Mouse (Mus musculus): Measurements from ENCODE around the gene Cavin3. TPM values are rescaled to one million over a fixed set of nuclear protein-coding genes. Genes with fewer than 3 reads are reported as not detected.

Gene Cavin3
- polyA plus RNA-seq, 1 experiment from 2014 or later, result 75.7 TPM

DNA sequence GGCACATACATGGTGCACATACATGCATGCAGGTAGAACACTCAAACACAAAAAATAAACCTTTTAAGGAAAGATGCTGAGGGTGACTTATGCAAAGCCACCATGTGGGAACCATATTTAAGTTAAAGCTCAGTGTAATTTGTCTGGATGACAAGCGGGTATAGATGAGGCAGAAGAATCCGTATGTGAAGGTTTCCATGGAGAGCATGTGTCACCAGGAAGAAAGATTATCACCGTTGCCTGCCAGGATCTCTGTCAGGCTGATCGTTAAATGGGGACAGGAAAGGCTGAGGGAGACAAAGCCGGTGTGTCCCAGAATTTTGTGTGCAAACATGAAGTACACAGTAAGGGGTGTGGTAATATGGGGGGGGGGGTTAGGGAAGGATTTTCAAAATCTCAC, 32.5 kb upstream of the Cavin3 start:
- 0 out of 2 replicates have a peak, but pooled peaks cover 2% of the 10 kb centered on the region for H3K4me1 ChIP-seq (ENCODE audit: insufficient read depth, low read length)
- no peak overlapping the region for H3K9ac ChIP-seq (replicated peaks; ENCODE audit: low read length)
- no peak for ATAC-seq (ENCODE audit: low FRiP score, low TSS enrichment)
- H3K27ac ChIP-seq (ENCODE audit: low read length), result no peak overlapping the region
- 32% methylated on average over 5 of the region's 5 CpGs for WGBS
- no peaks in the 10 kb centered on the region for H3K27me3 ChIP-seq (ENCODE audit: insufficient read depth, low read length)
- H3K36me3 ChIP-seq (ENCODE audit: insufficient read depth, low read length), result no peaks in the 10 kb centered on the region
- H3K9me3 ChIP-seq (ENCODE audit: low read length), result no peaks in the 10 kb centered on the region
- H3K4me2 ChIP-seq (replicated peaks; ENCODE audit: low read depth, low read length), result no peak overlapping the region
- no peak overlapping the region for H3K4me3 ChIP-seq (ENCODE audit: low read length)

GRCm38 (mm10) chr7:105513845-105514291, 31.8 kb upstream of the Cavin3 start:
- Histone ChIP-seq H3K9me3 (ENCODE audit: low read length) (no peaks in the 10 kb centered on the region), H3K27ac (ENCODE audit: low read length) (no peak overlapping the region), H3K9ac (replicated peaks; ENCODE audit: low read length) (no peak overlapping the region), H3K4me1 (ENCODE audit: insufficient read depth, low read length) (no peaks in the 10 kb centered on the region), H3K4me3 (ENCODE audit: low read length) (no peak overlapping the region), H3K27me3 (ENCODE audit: insufficient read depth, low read length) (no peaks in the 10 kb centered on the region), H3K4me2 (replicated peaks; ENCODE audit: low read depth, low read length) (no peak overlapping the region), H3K36me3 (ENCODE audit: insufficient read depth, low read length) (no peaks in the 10 kb centered on the region)
- ATAC-seq (ENCODE audit: low FRiP score, low TSS enrichment), result no peak
- 47% methylated on average over 5 of the region's 5 CpGs for WGBS

DNA sequence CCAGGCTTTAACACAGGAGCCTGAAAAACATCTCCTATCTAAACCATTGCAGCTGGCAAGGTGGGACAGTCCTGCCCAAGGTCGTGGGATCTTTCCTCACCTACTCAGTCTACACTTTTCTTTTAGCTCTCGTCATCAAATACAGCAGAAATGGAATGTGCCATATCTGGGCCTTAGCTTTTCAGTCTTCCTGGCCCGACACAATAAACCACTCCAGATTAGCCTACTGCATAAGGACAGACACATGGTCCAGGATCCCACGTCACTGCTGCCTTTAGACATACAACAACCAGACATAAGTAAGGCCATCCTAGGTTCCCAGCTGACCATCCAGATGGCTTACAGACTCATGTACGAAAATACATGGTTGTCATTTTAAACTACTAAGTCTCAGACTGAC, 28.0 kb upstream of the Cavin3 start:
- no peak overlapping the region for H3K27ac ChIP-seq (ENCODE audit: low read length)
- no peak overlapping the region for H3K9ac ChIP-seq (replicated peaks; ENCODE audit: low read length)
- H3K4me2 ChIP-seq (replicated peaks; ENCODE audit: low read depth, low read length), result no peak overlapping the region
- ATAC-seq (ENCODE audit: low FRiP score, low TSS enrichment), result no peak
- no peaks in the 10 kb centered on the region for H3K27me3 ChIP-seq (ENCODE audit: insufficient read depth, low read length)
- no peaks in the 10 kb centered on the region for H3K9me3 ChIP-seq (ENCODE audit: low read length)
- no peaks in the 10 kb centered on the region for H3K4me1 ChIP-seq (ENCODE audit: insufficient read depth, low read length)
- H3K36me3 ChIP-seq (ENCODE audit: insufficient read depth, low read length), result no peaks in the 10 kb centered on the region
- H3K4me3 ChIP-seq (ENCODE audit: low read length), result no peak overlapping the region
- 83% methylated on average over 5 of the region's 5 CpGs for WGBS

GRCm38 (mm10) chr7:105507257-105507656, 25.2 kb upstream of the Cavin3 start:
- H3K36me3 ChIP-seq (ENCODE audit: insufficient read depth, low read length), result no peaks in the 10 kb centered on the region
- ATAC-seq (ENCODE audit: low FRiP score, low TSS enrichment), result no peak

GRCm38 (mm10) chr7:105501984-105502383, 19.9 kb upstream of the Cavin3 start:
- no peak overlapping the region for H3K27ac ChIP-seq (ENCODE audit: low read length)
- no peaks in the 10 kb centered on the region for H3K36me3 ChIP-seq (ENCODE audit: insufficient read depth, low read length)
- no peak overlapping the region for H3K4me2 ChIP-seq (replicated peaks; ENCODE audit: low read depth, low read length)
- H3K27me3 ChIP-seq (ENCODE audit: insufficient read depth, low read length), result no peaks in the 10 kb centered on the region
- no peaks in the 10 kb centered on the region for H3K4me1 ChIP-seq (ENCODE audit: insufficient read depth, low read length)
- no peak for ATAC-seq (ENCODE audit: low FRiP score, low TSS enrichment)
- no peak overlapping the region for H3K9ac ChIP-seq (replicated peaks; ENCODE audit: low read length)
- H3K9me3 ChIP-seq (ENCODE audit: low read length), result no peaks in the 10 kb centered on the region
- no peak overlapping the region for H3K4me3 ChIP-seq (ENCODE audit: low read length)
- WGBS, result 84% methylated on average over 4 of the region's 4 CpGs

More at GRCm38 (mm10) chr7:105507257-105507656, 25.2 kb upstream of the Cavin3 start:
- no peak overlapping the region for H3K4me3 ChIP-seq (ENCODE audit: low read length)
- H3K4me2 ChIP-seq (replicated peaks; ENCODE audit: low read depth, low read length), result no peak overlapping the region
- no peak overlapping the region for H3K27ac ChIP-seq (ENCODE audit: low read length)
- WGBS, result 71% methylated on average over 4 of the region's 4 CpGs
- H3K9ac ChIP-seq (replicated peaks; ENCODE audit: low read length), result no peak overlapping the region
- H3K27me3 ChIP-seq (ENCODE audit: insufficient read depth, low read length), result no peaks in the 10 kb centered on the region
- H3K9me3 ChIP-seq (ENCODE audit: low read length), result no peaks in the 10 kb centered on the region
- H3K4me1 ChIP-seq (ENCODE audit: insufficient read depth, low read length), result no peaks in the 10 kb centered on the region

DNA sequence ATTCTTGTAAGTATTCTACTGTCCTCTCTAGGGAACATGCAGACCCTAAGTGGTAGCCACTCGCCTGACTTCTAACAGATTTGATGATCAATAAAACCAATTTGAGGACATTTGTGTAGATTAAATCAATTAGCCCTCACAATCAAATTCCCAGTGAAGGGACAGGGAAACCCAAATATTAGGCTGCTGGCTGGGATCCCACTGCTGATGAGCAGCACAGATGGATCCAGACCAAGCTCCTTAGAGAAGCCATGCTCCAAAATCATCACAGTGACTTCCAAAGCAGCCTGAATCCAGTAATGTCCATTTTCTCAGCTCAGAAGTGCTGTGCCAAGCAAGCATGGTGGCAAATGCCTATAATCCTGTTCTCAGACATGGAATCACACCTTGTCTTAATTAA, 17.6 kb upstream of the Cavin3 start:
- Histone ChIP-seq H3K4me3 (ENCODE audit: low read length) (no peak overlapping the region), H3K4me2 (replicated peaks; ENCODE audit: low read depth, low read length) (no peak overlapping the region), H3K27ac (ENCODE audit: low read length) (no peak overlapping the region), H3K9me3 (ENCODE audit: low read length) (no peaks in the 10 kb centered on the region), H3K36me3 (ENCODE audit: insufficient read depth, low read length) (no peaks in the 10 kb centered on the region), H3K9ac (replicated peaks; ENCODE audit: low read length) (no peak overlapping the region), H3K4me1 (ENCODE audit: insufficient read depth, low read length) (no peaks in the 10 kb centered on the region), H3K27me3 (ENCODE audit: insufficient read depth, low read length) (no peaks in the 10 kb centered on the region)
- no peak for ATAC-seq (ENCODE audit: low FRiP score, low TSS enrichment)
- WGBS, result 81% methylated on average over 1 of the region's 1 CpGs

GRCm38 (mm10) chr7:105498854-105499492, 16.9 kb upstream of the Cavin3 start:
- ATAC-seq (ENCODE audit: low FRiP score, low TSS enrichment), result no peak
- Histone ChIP-seq H3K36me3 (ENCODE audit: insufficient read depth, low read length) (no peaks in the 10 kb centered on the region), H3K27ac (ENCODE audit: low read length) (no peak overlapping the region), H3K4me3 (ENCODE audit: low read length) (no peak overlapping the region), H3K9me3 (ENCODE audit: low read length) (no peaks in the 10 kb centered on the region), H3K27me3 (ENCODE audit: insufficient read depth, low read length) (no peaks in the 10 kb centered on the region), H3K4me1 (ENCODE audit: insufficient read depth, low read length) (no peaks in the 10 kb centered on the region), H3K4me2 (replicated peaks; ENCODE audit: low read depth, low read length) (no peak overlapping the region), H3K9ac (replicated peaks; ENCODE audit: low read length) (no peak overlapping the region)
- WGBS, result 48% methylated on average over 10 of the region's 10 CpGs

DNA sequence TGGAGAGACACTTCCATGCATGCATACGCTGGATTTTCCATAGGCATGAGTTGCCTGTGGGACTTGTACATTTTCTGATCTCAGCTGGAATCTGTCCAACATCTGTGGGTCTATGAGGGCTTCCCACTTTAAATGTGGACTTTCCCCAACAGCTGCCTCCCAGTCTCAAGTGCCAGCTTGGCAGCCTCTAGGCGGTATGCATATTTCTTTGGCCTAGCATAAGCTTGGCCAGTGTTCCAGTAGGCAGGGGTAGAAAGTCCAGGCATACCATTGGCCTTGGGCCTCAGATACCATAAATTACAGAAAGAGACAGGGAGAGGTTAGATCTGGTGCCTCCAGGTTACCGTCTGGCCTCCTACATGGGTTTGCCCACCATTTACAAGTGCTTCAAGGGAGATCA, 15.8 kb upstream of the Cavin3 start:
- no peaks in the 10 kb centered on the region for H3K9me3 ChIP-seq (ENCODE audit: low read length)
- no peak overlapping the region for H3K9ac ChIP-seq (replicated peaks; ENCODE audit: low read length)
- no peaks in the 10 kb centered on the region for H3K4me1 ChIP-seq (ENCODE audit: insufficient read depth, low read length)
- no peaks in the 10 kb centered on the region for H3K36me3 ChIP-seq (ENCODE audit: insufficient read depth, low read length)
- no peaks in the 10 kb centered on the region for H3K27me3 ChIP-seq (ENCODE audit: insufficient read depth, low read length)
- no peak overlapping the region for H3K4me3 ChIP-seq (ENCODE audit: low read length)
- H3K27ac ChIP-seq (ENCODE audit: low read length), result no peak overlapping the region
- WGBS, result 79% methylated on average over 3 of the region's 3 CpGs
- no peak overlapping the region for H3K4me2 ChIP-seq (replicated peaks; ENCODE audit: low read depth, low read length)
- ATAC-seq (ENCODE audit: low FRiP score, low TSS enrichment), result no peak

DNA sequence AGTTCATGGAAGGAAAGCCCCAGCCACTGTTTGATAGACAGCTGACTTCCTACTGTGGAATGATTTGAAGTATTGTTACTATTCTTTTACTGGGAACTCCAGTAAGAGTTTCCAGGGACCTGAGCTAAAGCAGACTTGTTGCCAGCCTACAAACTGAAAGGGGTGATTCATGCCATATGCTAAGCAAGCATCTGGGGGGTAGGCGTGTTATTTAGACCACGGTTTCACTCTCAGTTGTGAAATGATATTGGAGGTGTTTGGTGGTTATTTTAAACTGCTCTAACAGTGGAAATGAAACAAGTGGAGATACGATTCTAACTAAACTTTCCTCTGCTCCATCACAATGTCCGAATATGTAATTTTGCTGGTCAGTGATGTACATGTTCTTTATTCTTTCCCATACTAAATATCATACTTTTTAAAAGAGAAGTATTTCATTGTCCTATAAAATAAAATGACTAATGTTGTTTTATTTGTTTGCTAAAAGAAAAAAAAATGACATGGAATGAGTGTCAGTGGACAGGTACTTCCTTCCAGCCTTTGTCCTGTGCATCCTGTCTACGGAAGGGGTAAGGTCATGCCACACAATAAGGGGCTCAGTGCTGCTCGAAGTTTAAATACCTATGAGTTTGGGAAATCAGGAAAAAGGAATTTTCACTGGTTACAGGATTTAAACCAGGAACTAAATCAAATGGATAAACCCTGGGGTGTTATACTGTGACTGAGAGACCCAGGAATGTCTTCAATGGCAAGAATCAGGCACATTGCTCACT, 5.2 kb upstream of the Cavin3 start:
- no peaks in the 10 kb centered on the region for H3K27me3 ChIP-seq (ENCODE audit: insufficient read depth, low read length)
- no peak overlapping the region for H3K9ac ChIP-seq (replicated peaks; ENCODE audit: low read length)
- no peaks in the 10 kb centered on the region for H3K9me3 ChIP-seq (ENCODE audit: low read length)
- ATAC-seq (ENCODE audit: low FRiP score, low TSS enrichment), result no peak
- no peak overlapping the region for H3K4me3 ChIP-seq (ENCODE audit: low read length)
- H3K4me2 ChIP-seq (replicated peaks; ENCODE audit: low read depth, low read length), result no peak overlapping the region
- H3K4me1 ChIP-seq (ENCODE audit: insufficient read depth, low read length), result peaks cover 5% of the 10 kb centered on the region; the same call in 1 of the 2 replicates
- WGBS, result 77% methylated on average over 6 of the region's 6 CpGs
- H3K27ac ChIP-seq (ENCODE audit: low read length), result 0 out of 2 replicates have a peak overlapping the region, but pooled peaks have one; percentile 46
- H3K36me3 ChIP-seq (ENCODE audit: insufficient read depth, low read length), result no peaks in the 10 kb centered on the region

- WGBS, result 54% methylated on average over 5 of the region's 5 CpGs
- no peak overlapping the region for H3K27ac ChIP-seq (ENCODE audit: low read length)
- H3K36me3 ChIP-seq (ENCODE audit: insufficient read depth, low read length), result no peaks in the 10 kb centered on the region
- ATAC-seq (ENCODE audit: low FRiP score, low TSS enrichment), result no peak
- H3K27me3 ChIP-seq (ENCODE audit: insufficient read depth, low read length), result no peaks in the 10 kb centered on the region
- peaks cover 10% of the 10 kb centered on the region for H3K4me1 ChIP-seq (ENCODE audit: insufficient read depth, low read length)
- H3K4me2 ChIP-seq (replicated peaks; ENCODE audit: low read depth, low read length), result no peak overlapping the region
- no peak overlapping the region for H3K4me3 ChIP-seq (ENCODE audit: low read length)
- H3K9ac ChIP-seq (replicated peaks; ENCODE audit: low read length), result no peak overlapping the region
- no peaks in the 10 kb centered on the region for H3K9me3 ChIP-seq (ENCODE audit: low read length)
Observed at GRCm38 (mm10) chr7:105485029-105485428, 2.9 kb upstream of the Cavin3 start.

Measured in kidney, embryonic 16.5 days (tissue).